Comparison of ENCODE assay signal across 8 mouse cellular contexts in the genomic region with DNA sequence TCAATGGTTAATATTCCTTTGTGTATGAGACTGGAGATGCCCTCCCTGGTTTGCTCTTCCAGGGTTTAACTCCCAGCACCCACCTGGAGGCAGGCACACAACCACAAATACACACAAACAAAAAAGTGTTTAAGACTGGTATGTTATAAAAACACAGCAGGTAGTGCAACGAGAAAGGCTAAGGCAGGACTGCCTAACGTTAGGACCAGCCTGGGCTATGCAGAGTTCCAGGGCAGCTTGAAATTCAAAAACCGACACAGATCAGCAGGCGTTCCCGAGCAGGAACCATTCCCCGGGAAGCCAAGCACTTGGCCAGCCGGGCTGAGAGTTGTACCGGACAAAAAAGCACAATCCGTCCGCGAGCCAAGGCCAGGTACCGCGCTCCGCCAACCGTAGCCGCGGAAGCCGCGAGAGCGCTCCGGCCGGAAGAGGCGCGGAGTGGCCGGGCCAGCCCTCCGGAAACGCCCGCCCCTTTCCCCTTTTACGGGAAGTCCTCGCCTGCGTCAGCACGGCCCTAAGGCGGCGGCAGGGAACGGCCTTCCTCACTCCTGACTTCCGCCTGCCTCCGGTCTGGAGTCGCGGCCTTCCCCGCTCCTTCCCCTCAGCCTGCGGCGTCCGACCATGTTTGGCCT. TPM values are rescaled to one million over a fixed set of nuclear protein-coding genes. Genes with fewer than 3 reads are reported as not detected.
A peak's percentile ranks its signal among the peaks of the same experiment; 100 is the strongest.
DNase-seq lines count a peak whose midpoint lies in the region; ATAC-seq and TF ChIP-seq lines count a peak whose summit lies in the region.

A gene (plus strand): TSS at position 553 of the 632 bp plus-strand sequence.

- TF ChIP-seq EP300 in liver, postnatal 0 days (IDR thresholded peaks at IDR 0.05; ENCODE audit: low read depth): peak; percentile 75

- intact Hi-C loops in heart, postnatal 14 days (cut with DNase I): no loop called here

- under 1% methylated on average over 43 of the region's 43 CpGs for WGBS in forebrain, embryonic 15.5 days
- WGBS in liver, postnatal 0 days (ENCODE audit: insufficient replicate concordance): under 1% methylated on average over 41 of the region's 43 CpGs
- under 1% methylated on average over 38 of the region's 43 CpGs for WGBS in neural tube, embryonic 13.5 days

- peak; percentile 87 for DNase-seq in ES-CJ7 (ENCODE audit: low read depth, low spot score)
- DNase-seq in cerebellum, adult 11 months: peak; percentile 90
- peak; percentile 97 for DNase-seq in heart, postnatal 14 days
- DNase-seq in layer of hippocampus, adult 11-12 months (ENCODE audit: low spot score): peak; percentile 93
- peak; percentile 97 for DNase-seq in liver, postnatal 0 days
- DNase-seq in telencephalon, adult 2 months (ENCODE audit: low read depth, low spot score): peak; percentile 92

- peak within 1 kb of the TSS; percentile 99 for H3K9ac ChIP-seq in forebrain, embryonic 15.5 days (replicated peaks)
- H3K9ac ChIP-seq in liver, postnatal 0 days (replicated peaks): peak within 1 kb of the TSS; percentile 99
- peak within 1 kb of the TSS; percentile 99 for H3K9ac ChIP-seq in neural tube, embryonic 13.5 days

- peak; percentile 99 for ATAC-seq in forebrain, embryonic 15.5 days (replicated peaks)
- ATAC-seq in liver, postnatal 0 days: peak; percentile 93
- peak; percentile 98 for ATAC-seq in neural tube, embryonic 13.5 days (ENCODE audit: low read depth)

- peak within 1 kb of the TSS; percentile 98 for H3K27ac ChIP-seq in forebrain, embryonic 15.5 days (replicated peaks)
- H3K27ac ChIP-seq in liver, postnatal 0 days (ENCODE audit: low read depth): peak within 1 kb of the TSS; percentile 99
- peak within 1 kb of the TSS; percentile 99 for H3K27ac ChIP-seq in neural tube, embryonic 13.5 days (replicated peaks)

- H3K4me1 ChIP-seq in forebrain, embryonic 15.5 days: peaks cover 37% of the 10 kb centered on the region
- H3K4me1 ChIP-seq in liver, postnatal 0 days (ENCODE audit: insufficient read depth): peaks cover 46% of the 10 kb centered on the region
- H3K4me1 ChIP-seq in neural tube, embryonic 13.5 days (replicated peaks): peaks cover 47% of the 10 kb centered on the region

- peak within 1 kb of the TSS; percentile 79 for H3K4me2 ChIP-seq in forebrain, embryonic 15.5 days (replicated peaks)
- peak within 1 kb of the TSS; percentile 78 for H3K4me2 ChIP-seq in liver, postnatal 0 days (ENCODE audit: low read depth, low read length)
- peak within 1 kb of the TSS; percentile 93 for H3K4me2 ChIP-seq in neural tube, embryonic 13.5 days

- peak within 1 kb of the TSS; percentile 80 for H3K4me3 ChIP-seq in forebrain, embryonic 15.5 days
- H3K4me3 ChIP-seq in liver, postnatal 0 days (ENCODE audit: low read depth, low read length): peak within 1 kb of the TSS; percentile 99
- H3K4me3 ChIP-seq in neural tube, embryonic 13.5 days: peak within 1 kb of the TSS; percentile 87

- no peaks in the 10 kb centered on the region for H3K9me3 ChIP-seq in forebrain, embryonic 15.5 days
- no peaks in the 10 kb centered on the region for H3K9me3 ChIP-seq in liver, postnatal 0 days (ENCODE audit: low read length)
- H3K9me3 ChIP-seq in neural tube, embryonic 13.5 days: no peaks in the 10 kb centered on the region

- H3K27me3 ChIP-seq in forebrain, embryonic 15.5 days: no peaks in the 10 kb centered on the region
- no peaks in the 10 kb centered on the region for H3K27me3 ChIP-seq in liver, postnatal 0 days (ENCODE audit: insufficient read depth, low read length)
- H3K27me3 ChIP-seq in neural tube, embryonic 13.5 days: no peaks in the 10 kb centered on the region

- peaks cover 20% of the 10 kb centered on the region for H3K36me3 ChIP-seq in forebrain, embryonic 15.5 days
- peaks cover 30% of the 10 kb centered on the region for H3K36me3 ChIP-seq in liver, postnatal 0 days (replicated peaks; ENCODE audit: insufficient read depth, low read length)
- peaks cover 26% of the 10 kb centered on the region for H3K36me3 ChIP-seq in neural tube, embryonic 13.5 days

- peak; percentile 22 for TF ChIP-seq CTCF in liver, postnatal 0 days (IDR thresholded peaks at IDR 0.05; ENCODE audit: low read depth)

RNA-seq across cellular contexts. Expression of the gene that starts here (rescaled TPM):
- 48.1 and 52.4 TPM in 2 replicates for polyA plus RNA-seq in forebrain, embryonic 15.5 days (2015; fragmentation: Nextera tagmentation; extraction: Ambion mirVana)
- total RNA-seq in heart, postnatal 14 days (2021): 100 to 1,000 TPM; 161 to 165 TPM
- polyA plus RNA-seq in liver, postnatal 0 days (2015; fragmentation: Nextera tagmentation; extraction: Ambion mirVana): 36.2 and 38.2 TPM in 2 replicates
- 57.1 and 58.8 TPM in 2 replicates for polyA plus RNA-seq in neural tube, embryonic 13.5 days (2015; fragmentation: Nextera tagmentation; extraction: Ambion mirVana)

Comparison
In these comparisons a context has a peak if more than half of its experiments do, and no peak if none do; other contexts are left out.
1. Peak in every context shown above with its lines: DNase-seq, ATAC-seq, H3K4me3 ChIP-seq and H3K27ac ChIP-seq.